Mouse (Mus musculus): ENCODE measurements around the gene Mall. TPM values are rescaled to one million over a fixed set of nuclear protein-coding genes. Genes with fewer than 3 reads are reported as not detected.

Gene Mall
- total and polyA plus RNA-seq, 3 experiments, result 0.11 TPM; not detected in 2

GRCm38 (mm10) chr2:127736631-127737209, 7.0 kb upstream of the Mall start:
- H3K4me3 ChIP-seq (replicated peaks in 1 of 3; ENCODE audit: low read depth in 2 of 3, low read length in 2 of 3, poor library complexity in 1 of 3), result no peak overlapping the region
- TF ChIP-seq ZMIZ1 (IDR thresholded peaks at IDR 0.05; ENCODE audit: low read depth, low read length) (no peak), USF1 (IDR thresholded peaks at IDR 0.05; ENCODE audit: low read depth, low read length) (no peak), RCOR1 (conservative IDR thresholded peaks at IDR 0.05; ENCODE audit: low read depth, low read length) (no peak), GABPA (IDR thresholded peaks at IDR 0.05; ENCODE audit: insufficient replicate concordance, low read depth, low read length) (no peak), CTCF (conservative IDR thresholded peaks at IDR 0.05 in 1 of 2, IDR thresholded peaks at IDR 0.05 in 1 of 2; ENCODE audit: low read depth in 2 of 2, low read length in 2 of 2) (no peak), POLR2AphosphoS2 (IDR thresholded peaks at IDR 0.05; ENCODE audit: low read depth, low read length) (no peak), BHLHE40 (IDR thresholded peaks at IDR 0.05; ENCODE audit: low read depth, low read length) (no peak), MEF2A (IDR thresholded peaks at IDR 0.05; ENCODE audit: borderline replicate concordance, low read depth, low read length) (no peak), MAZ (IDR thresholded peaks at IDR 0.05; ENCODE audit: low read depth, low read length) (no peak), ETS1 (conservative IDR thresholded peaks at IDR 0.05; ENCODE audit: low read depth, low read length) (no peak), ZKSCAN1 (IDR thresholded peaks at IDR 0.05; ENCODE audit: borderline replicate concordance, low read depth, low read length) (no peak)
- no peak for DNase-seq (ENCODE audit: extremely low read depth)
- H3K36me3 ChIP-seq (replicated peaks in 1 of 2; ENCODE audit: control insufficient read depth in 1 of 2, insufficient read depth in 1 of 2, low read length in 1 of 2), result no peaks in the 10 kb centered on the region
- dilution Hi-C loops (cut with MboI; ENCODE audit: extremely low pct_ligation_motif_present, extremely low pct_unique_long_range_greater_than_20kb, low sequenced_read_pairs), result no loop called here
- no peak overlapping the region for H3K9ac ChIP-seq (ENCODE audit: insufficient read depth, low read depth)
- H3K79me2 ChIP-seq (replicated peaks; ENCODE audit: control insufficient read depth, extremely low read depth, insufficient read depth, poor library complexity, severe bottlenecking), result no peaks in the 10 kb centered on the region
- H3K27me3 ChIP-seq (replicated peaks), result peaks cover 11% of the 10 kb centered on the region
- H3K27ac ChIP-seq (ENCODE audit: insufficient read depth, low read depth), result no peak overlapping the region
- no peaks in the 10 kb centered on the region for H3K4me1 ChIP-seq (ENCODE audit: control insufficient read depth in 1 of 2, insufficient read depth in 2 of 2)
- no peak overlapping the region for H3K4me2 ChIP-seq (ENCODE audit: insufficient read depth, low read depth, poor library complexity, severe bottlenecking)
- no peaks in the 10 kb centered on the region for H3K9me3 ChIP-seq (replicated peaks; ENCODE audit: low read length)
- in situ Hi-C loops (cut with MboI; ENCODE audit: low pct_ligation_motif_present, low pct_unique_long_range_greater_than_20kb, low sequenced_read_pairs), result no loop called here

- dilution Hi-C loops (cut with MboI; ENCODE audit: extremely low pct_ligation_motif_present, extremely low pct_unique_long_range_greater_than_20kb, low sequenced_read_pairs), result no loop called here
- no peak for TF ChIP-seq ZMIZ1 (IDR thresholded peaks at IDR 0.05; ENCODE audit: low read depth, low read length)
- TF ChIP-seq ETS1 (conservative IDR thresholded peaks at IDR 0.05; ENCODE audit: low read depth, low read length), result no peak
- TF ChIP-seq RCOR1 (conservative IDR thresholded peaks at IDR 0.05; ENCODE audit: low read depth, low read length), result no peak
- no peak for TF ChIP-seq SMC3 (IDR thresholded peaks at IDR 0.05; ENCODE audit: low read depth, low read length)
- TF ChIP-seq USF1 (IDR thresholded peaks at IDR 0.05; ENCODE audit: low read depth, low read length), result no peak
- no peaks in the 10 kb centered on the region for H3K36me3 ChIP-seq (replicated peaks in 1 of 2; ENCODE audit: control insufficient read depth in 1 of 2, insufficient read depth in 1 of 2, low read length in 1 of 2)
Observed at GRCm38 (mm10) chr2:127735512-127736145, 5.9 kb upstream of the Mall start.

More at GRCm38 (mm10) chr2:127735512-127736145, 5.9 kb upstream of the Mall start:
- H3K9ac ChIP-seq (ENCODE audit: insufficient read depth, low read depth), result no peak overlapping the region
- no peak overlapping the region for H3K27ac ChIP-seq (ENCODE audit: insufficient read depth, low read depth)
- H3K27me3 ChIP-seq (replicated peaks), result peaks cover 17% of the 10 kb centered on the region
- H3K4me3 ChIP-seq (replicated peaks in 1 of 3; ENCODE audit: low read depth in 2 of 3, low read length in 2 of 3, poor library complexity in 1 of 3), result no peak overlapping the region
- in situ Hi-C loops (cut with MboI; ENCODE audit: low pct_ligation_motif_present, low pct_unique_long_range_greater_than_20kb, low sequenced_read_pairs), result no loop called here
- H3K9me3 ChIP-seq (replicated peaks; ENCODE audit: low read length), result no peaks in the 10 kb centered on the region
- DNase-seq (ENCODE audit: extremely low read depth), result no peak
- no peak overlapping the region for H3K4me2 ChIP-seq (ENCODE audit: insufficient read depth, low read depth, poor library complexity, severe bottlenecking)
- H3K4me1 ChIP-seq (ENCODE audit: control insufficient read depth in 1 of 2, insufficient read depth in 2 of 2), result no peaks in the 10 kb centered on the region
- no peaks in the 10 kb centered on the region for H3K79me2 ChIP-seq (replicated peaks; ENCODE audit: control insufficient read depth, extremely low read depth, insufficient read depth, poor library complexity, severe bottlenecking)
